Mouse (Mus musculus) cerebellum, adult 2 months (tissue): Measurements from ENCODE around the gene Fnbp4.
A peak's percentile ranks its signal among the peaks of the same experiment; 100 is the strongest.

Source experiments
- CTCF ChIP-seq: fragments of 200-500 bp; IDR thresholded peaks from 2 replicates; pipeline ENCODE4 v1.5.1; 2011; ENCODE audit warnings: low read depth, mild to moderate bottlenecking, control low read depth, low read length, moderate library complexity, borderline replicate concordance; ENCODE audit not compliant: insufficient read depth
- POLR2A ChIP-seq: fragments of 200-500 bp; IDR thresholded peaks from 2 replicates; pipeline ENCODE4 v1.6.1; 2011; ENCODE audit warnings: low read length, control low read depth, borderline replicate concordance; ENCODE audit not compliant: insufficient read depth

DNA sequence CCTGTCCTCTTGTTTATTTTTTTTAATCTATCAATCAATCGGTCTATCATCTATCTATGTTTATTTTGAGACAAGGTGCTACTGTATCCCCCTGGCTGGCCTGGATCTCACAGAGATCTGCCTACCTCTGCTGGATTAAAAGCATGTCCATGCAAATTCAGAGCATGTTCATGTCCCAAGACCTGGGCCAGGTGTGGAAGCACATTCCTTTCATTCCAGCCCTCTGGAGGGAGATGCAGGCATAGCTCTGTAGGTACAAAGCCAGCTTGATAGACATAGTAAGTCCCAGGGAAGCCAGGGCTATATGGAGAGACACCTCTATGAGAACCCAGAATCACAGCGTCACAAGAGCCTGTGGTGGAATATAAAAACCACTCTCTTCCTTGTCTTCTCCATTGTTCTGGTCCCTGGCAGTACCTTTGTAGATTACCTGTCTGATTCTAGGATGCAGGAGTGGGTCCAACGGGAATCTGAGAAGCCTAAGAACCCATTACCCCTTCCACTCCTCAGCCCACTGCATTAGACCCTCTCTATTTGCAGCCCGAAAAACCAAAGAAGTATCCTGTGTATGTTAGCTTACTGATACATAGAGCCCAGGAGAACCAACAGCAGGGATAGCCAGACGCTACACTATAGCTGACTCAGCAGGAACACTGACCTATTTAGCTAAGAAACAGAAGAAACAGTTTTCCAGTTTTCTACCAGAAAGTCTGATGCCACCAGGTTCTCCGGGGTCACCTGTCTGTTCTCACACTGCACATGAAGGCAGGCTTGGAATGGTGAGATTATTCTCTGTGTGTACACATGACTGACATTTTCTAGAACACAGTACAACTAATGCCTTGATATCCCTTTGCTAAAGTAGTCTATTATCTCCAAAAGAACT, 63.3 kb downstream of the Fnbp4 start:
- peak; percentile 4; the same call in 1 of the 2 replicates for TF ChIP-seq CTCF
- no peak for TF ChIP-seq POLR2A
